Mouse (Mus musculus): ENCODE results near the gene Tmem200b.

Gene Tmem200b

DNA sequence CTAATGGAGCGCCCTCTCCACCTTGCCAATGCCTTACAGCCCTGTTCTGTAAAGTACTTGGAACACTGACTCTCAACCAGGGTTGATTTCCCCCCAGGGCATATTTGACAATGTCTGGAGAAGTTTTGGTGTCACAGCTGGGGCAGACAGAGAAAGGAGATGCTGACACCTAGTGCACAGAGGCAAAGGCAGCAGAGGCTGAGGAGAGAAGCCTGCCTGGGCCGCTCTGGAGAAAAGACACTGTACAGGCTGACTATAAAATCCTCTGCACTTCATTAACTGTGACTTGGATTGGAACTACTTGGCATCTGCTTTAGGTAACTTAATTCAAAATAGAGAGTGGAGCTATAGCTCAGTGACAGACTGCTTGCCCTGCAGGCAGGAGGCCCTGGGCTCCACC, 47.3 kb downstream of the Tmem200b start:
- no peak for DNase-seq

DNA sequence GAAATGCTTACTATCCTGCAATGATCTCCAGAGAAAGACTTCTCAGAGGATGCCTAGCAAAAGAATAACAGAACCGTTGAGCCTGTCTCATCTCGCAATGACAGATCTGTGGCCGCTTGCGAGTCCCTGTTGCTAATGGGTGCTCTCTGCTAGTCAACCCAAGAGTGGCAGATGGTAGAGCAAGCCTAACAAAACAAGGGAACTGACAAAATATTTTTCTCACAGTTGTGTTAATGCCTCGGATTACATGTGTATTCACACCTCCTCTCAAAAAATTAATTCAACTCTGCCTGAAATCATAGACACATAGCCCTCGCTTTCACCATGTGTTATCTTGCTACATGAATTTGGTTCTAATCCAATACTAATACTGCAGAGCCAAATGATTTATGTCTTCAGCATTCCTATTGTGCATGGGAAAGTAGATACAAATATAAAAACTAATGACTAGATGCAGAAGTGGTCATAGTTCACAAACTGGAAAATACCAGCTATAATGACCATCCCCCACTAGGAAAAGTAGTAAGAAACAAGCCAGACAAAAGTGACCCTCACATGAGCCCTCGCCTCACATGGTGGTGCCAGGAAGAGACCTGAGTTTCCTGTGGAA, 48.8 kb downstream of the Tmem200b start:
- DNase-seq: no peak
